Mouse (Mus musculus): ENCODE results near the gene 4932438A13Rik. TPM values are rescaled to one million over a fixed set of nuclear protein-coding genes. Genes with fewer than 3 reads are reported as not detected.

Gene 4932438A13Rik
- 1 to 10 TPM in 1 of 2 experiments, under 1 TPM in 1; 0.21 to 2.5 TPM for polyA plus RNA-seq (2012; fragmentation: generic; extraction: Trizol)

DNA sequence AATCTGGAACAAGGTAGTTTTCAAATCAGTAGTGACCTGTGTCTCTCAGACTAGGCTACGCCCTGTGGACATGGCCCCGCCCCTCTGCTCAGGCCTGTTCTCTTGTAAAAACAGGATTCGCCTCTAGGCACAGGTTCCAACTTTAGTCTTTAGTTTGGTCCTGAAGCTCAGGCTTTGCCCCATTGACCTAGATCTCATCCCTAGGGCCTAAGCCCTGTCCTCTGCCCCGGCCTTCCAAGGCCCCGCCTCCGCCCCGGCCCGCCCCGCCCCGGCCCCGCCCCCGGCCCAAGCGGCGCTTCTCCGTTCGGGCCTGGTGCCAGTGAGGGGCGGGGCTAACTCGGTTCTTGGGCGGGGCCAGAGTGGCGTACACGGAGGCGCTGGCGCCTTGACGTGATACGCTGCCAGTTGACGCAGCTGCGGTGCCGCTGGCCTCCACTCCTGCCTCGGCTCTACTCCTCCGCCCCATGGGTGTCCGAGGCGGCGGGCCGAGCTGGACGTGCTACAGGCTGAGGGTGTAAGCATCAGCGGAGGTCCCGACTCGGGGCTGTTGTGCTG, at the start of gene 4932438A13Rik:
4932438A13Rik (plus strand) TSS at position 384 of the 555 bp plus-strand sequence.

DNA sequence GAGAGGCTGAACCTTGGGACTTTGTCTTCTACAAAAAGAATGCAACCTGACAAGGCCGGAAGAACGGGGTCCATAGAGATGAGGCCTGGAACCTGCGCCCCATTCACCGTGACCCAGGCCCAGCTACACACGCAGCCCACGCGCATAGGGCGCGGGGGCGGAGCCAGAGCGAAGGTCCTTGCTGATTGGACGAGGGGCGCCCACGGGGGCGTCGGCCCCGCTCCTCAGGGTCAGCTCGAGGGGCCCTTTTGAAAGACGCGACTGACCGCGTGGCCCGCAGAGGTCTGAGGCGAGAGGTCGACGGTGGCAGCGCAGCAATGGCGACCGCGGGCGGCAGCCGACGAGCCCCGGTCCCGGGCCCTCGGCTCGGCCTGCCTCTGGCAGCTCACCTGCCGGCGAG, 200.5 kb downstream of the 4932438A13Rik start, which contains the start of gene Adad1:
Adad1 (plus strand) TSS at position 122 of the 400 bp plus-strand sequence.

Other genes starting within 250 kb of the 4932438A13Rik start
- 1 to 10 TPM in 1 of 2 experiments, under 1 TPM in 1; 0.15 to 2.3 TPM for gene Bbs7, start 249.6 kb upstream of the 4932438A13Rik start, polyA plus RNA-seq (2012; fragmentation: generic; extraction: Trizol)
- gene Trpc3, start 172.9 kb upstream of the 4932438A13Rik start, polyA plus RNA-seq (2012; fragmentation: generic; extraction: Trizol), result not detected
- gene Adad1, start 200.4 kb downstream of the 4932438A13Rik start, polyA plus RNA-seq (2012; fragmentation: generic; extraction: Trizol), result not detected

Measured in C3H10T1/2 (cell line).